Comparison of ENCODE assay signal across 11 mouse cellular contexts in genomic region chr17:25067442-25067851, GRCm38 (mm10). TPM values are rescaled to one million over a fixed set of nuclear protein-coding genes. Genes with fewer than 3 reads are reported as not detected.
DNase-seq lines count a peak whose midpoint lies in the region; ATAC-seq and TF ChIP-seq lines count a peak whose summit lies in the region.
"Had no signal": no experiment of that assay in that cellular context is flagged by ENCODE, and none has a peak within 500 bp of the region (broad histone marks: within the 10 kb centered on the region; RNA-seq: fewer than 3 reads in every experiment).

No protein-coding gene starts in this region.

- peak; percentile 76 to 90 for DNase-seq in heart, adult 18-20 months
- DNase-seq in kidney, adult 2 months: peak; percentile 91
- peak; percentile 68 for DNase-seq in lung, postnatal 0 days (ENCODE audit: low spot score)
- DNase-seq in ovary, postnatal 36 days (ENCODE audit: low spot score): no peak
- DNase-seq in cerebellum, postnatal 4 days (ENCODE audit: low spot score in 2 of 2): no peak
- DNase-seq in spleen, adult 18-20 months: no peak
- DNase-seq: cerebellum, postnatal 36 days; right cerebral cortex, postnatal 4 days had no signal

- TF ChIP-seq CTCF in kidney, adult 2 months (conservative IDR thresholded peaks at IDR 0.05; ENCODE audit: insufficient read depth, insufficient read length, low read depth, low read length): no peak
- no peak for TF ChIP-seq CTCF in lung, postnatal 0 days (IDR thresholded peaks at IDR 0.05)

- H3K4me2 ChIP-seq in hindbrain, embryonic 13.5 days: no peak overlapping the region
- H3K4me2 ChIP-seq in hindbrain, embryonic 16.5 days (ENCODE audit: low read length): no peak overlapping the region
- H3K4me2 ChIP-seq in lung, postnatal 0 days (replicated peaks; ENCODE audit: low read depth, low read length): no peak overlapping the region

- peak; percentile 96 for TF ChIP-seq EP300 in lung, postnatal 0 days (IDR thresholded peaks at IDR 0.05)

- no peaks in the 10 kb centered on the region for H3K27me3 ChIP-seq in hindbrain, embryonic 13.5 days
- no peaks in the 10 kb centered on the region for H3K27me3 ChIP-seq in hindbrain, embryonic 16.5 days (replicated peaks; ENCODE audit: control insufficient read depth, insufficient read depth, low read length)
- no peaks in the 10 kb centered on the region for H3K27me3 ChIP-seq in kidney, adult 2 months (replicated peaks; ENCODE audit: control insufficient read depth, insufficient read depth, low read length)
- H3K27me3 ChIP-seq in lung, postnatal 0 days (replicated peaks; ENCODE audit: insufficient read depth, low read length): no peaks in the 10 kb centered on the region

- no peak for TF ChIP-seq POLR2A in kidney, adult 2 months (IDR thresholded peaks at IDR 0.05; ENCODE audit: low read depth, low read length)

- no peak overlapping the region for H3K9ac ChIP-seq in hindbrain, embryonic 13.5 days
- no peak overlapping the region for H3K9ac ChIP-seq in hindbrain, embryonic 16.5 days (ENCODE audit: low read depth, low read length)
- no peak overlapping the region for H3K9ac ChIP-seq in lung, postnatal 0 days (replicated peaks; ENCODE audit: low read depth)

- 0 out of 2 replicates have a peak overlapping the region, but pooled peaks have one; percentile 58 for H3K27ac ChIP-seq in hindbrain, embryonic 13.5 days
- H3K27ac ChIP-seq in hindbrain, embryonic 16.5 days (ENCODE audit: low read depth, low read length): no peak overlapping the region
- peak overlapping the region; percentile 79 for H3K27ac ChIP-seq in kidney, adult 2 months (ENCODE audit: insufficient read depth, low read depth, low read length)
- H3K27ac ChIP-seq in lung, postnatal 0 days (ENCODE audit: low read length): peak overlapping the region; percentile 72

- no peaks in the 10 kb centered on the region for H3K9me3 ChIP-seq in hindbrain, embryonic 13.5 days
- H3K9me3 ChIP-seq in hindbrain, embryonic 16.5 days (ENCODE audit: control insufficient read depth, low read length): no peaks in the 10 kb centered on the region
- no peaks in the 10 kb centered on the region for H3K9me3 ChIP-seq in lung, postnatal 0 days (ENCODE audit: low read length)

- no peak for ATAC-seq in hindbrain, embryonic 13.5 days (ENCODE audit: low FRiP score)
- ATAC-seq in hindbrain, embryonic 16.5 days: no peak
- peak; percentile 81 for ATAC-seq in lung, postnatal 0 days

- 0 out of 2 replicates have a peak, but pooled peaks cover 3% of the 10 kb centered on the region for H3K4me1 ChIP-seq in hindbrain, embryonic 13.5 days (replicated peaks)
- H3K4me1 ChIP-seq in hindbrain, embryonic 16.5 days (ENCODE audit: control insufficient read depth, insufficient read depth, low read depth, low read length): no peaks in the 10 kb centered on the region
- peaks cover 5% of the 10 kb centered on the region; the same call in 1 of the 2 replicates for H3K4me1 ChIP-seq in kidney, adult 2 months (ENCODE audit: control insufficient read depth, insufficient read depth, low read length)
- H3K4me1 ChIP-seq in lung, postnatal 0 days (ENCODE audit: insufficient read depth, low read depth, low read length): peaks cover 15% of the 10 kb centered on the region; the same call in 1 of the 2 replicates

- peaks cover 33% of the 10 kb centered on the region for H3K36me3 ChIP-seq in hindbrain, embryonic 13.5 days
- H3K36me3 ChIP-seq in hindbrain, embryonic 16.5 days (ENCODE audit: control insufficient read depth, insufficient read depth, low read length): no peaks in the 10 kb centered on the region
- H3K36me3 ChIP-seq in kidney, adult 2 months (ENCODE audit: control insufficient read depth, insufficient read depth, low read length): no peaks in the 10 kb centered on the region
- peaks cover 23% of the 10 kb centered on the region; the same call in 1 of the 2 replicates for H3K36me3 ChIP-seq in lung, postnatal 0 days (ENCODE audit: insufficient read depth, low read length)

- WGBS in hindbrain, embryonic 13.5 days: 82% methylated on average over 8 of the region's 8 CpGs
- WGBS in hindbrain, embryonic 16.5 days: 81% methylated on average over 8 of the region's 8 CpGs
- WGBS in kidney, adult 2 months: 67% methylated on average over 8 of the region's 8 CpGs
- 50% methylated on average over 8 of the region's 8 CpGs for WGBS in lung, postnatal 0 days

- no peak overlapping the region for H3K4me3 ChIP-seq in hindbrain, embryonic 13.5 days
- no peak overlapping the region for H3K4me3 ChIP-seq in hindbrain, embryonic 16.5 days (ENCODE audit: low read length)
- no peak overlapping the region for H3K4me3 ChIP-seq in kidney, adult 2 months (ENCODE audit: insufficient read depth, low read depth, low read length)
- no peak overlapping the region for H3K4me3 ChIP-seq in lung, postnatal 0 days (ENCODE audit: low read depth, low read length)
- H3K4me3 ChIP-seq: myocyte had no signal

RNA-seq across cellular contexts. Expression of gene Tmem204, which starts 15.9 kb away (rescaled TPM):
- 10.8 and 11.5 TPM in 2 replicates for polyA plus RNA-seq in hindbrain, embryonic 13.5 days (2015; fragmentation: Nextera tagmentation; extraction: Ambion mirVana)
- 13.8 and 14.1 TPM in 2 replicates for polyA plus RNA-seq in hindbrain, embryonic 16.5 days (2015; fragmentation: Nextera tagmentation; extraction: Ambion mirVana)
- 10 to 100 TPM; 41.5 to 48.0 TPM for total RNA-seq in heart, adult 18-20 months (2021)
- 93.4 and 100 TPM in 2 replicates for polyA plus RNA-seq in kidney, adult 2 months (2012; rRNA removed)
- 186 and 218 TPM in 2 replicates for polyA plus RNA-seq in lung, postnatal 0 days (2015; fragmentation: Nextera tagmentation; extraction: Ambion mirVana)

RNA-seq across cellular contexts. Expression of gene Telo2, which starts 48.3 kb away (rescaled TPM):
- 41.9 and 45.5 TPM in 2 replicates for polyA plus RNA-seq in hindbrain, embryonic 13.5 days (2015; fragmentation: Nextera tagmentation; extraction: Ambion mirVana)
- polyA plus RNA-seq in hindbrain, embryonic 16.5 days (2015; fragmentation: Nextera tagmentation; extraction: Ambion mirVana): 54.6 and 60.8 TPM in 2 replicates
- total RNA-seq in heart, adult 18-20 months (2021): 10 to 100 TPM; 11.1 to 14.5 TPM
- 11.6 and 13.3 TPM in 2 replicates for polyA plus RNA-seq in kidney, adult 2 months (2012; rRNA removed)
- 13.7 and 13.9 TPM in 2 replicates for polyA plus RNA-seq in lung, postnatal 0 days (2015; fragmentation: Nextera tagmentation; extraction: Ambion mirVana)

RNA-seq across cellular contexts. Expression of gene Ift140, which starts 51.6 kb away (rescaled TPM):
- polyA plus RNA-seq in hindbrain, embryonic 13.5 days (2015; fragmentation: Nextera tagmentation; extraction: Ambion mirVana): 18.3 and 18.8 TPM in 2 replicates
- 17.1 and 20.8 TPM in 2 replicates for polyA plus RNA-seq in hindbrain, embryonic 16.5 days (2015; fragmentation: Nextera tagmentation; extraction: Ambion mirVana)
- 1 to 10 TPM; 3.5 to 5.5 TPM for total RNA-seq in heart, adult 18-20 months (2021)
- polyA plus RNA-seq in kidney, adult 2 months (2012; rRNA removed): 10.1 and 10.6 TPM in 2 replicates
- 6.8 and 7.9 TPM in 2 replicates for polyA plus RNA-seq in lung, postnatal 0 days (2015; fragmentation: Nextera tagmentation; extraction: Ambion mirVana)

RNA-seq across cellular contexts. Expression of gene Cramp1l, which starts 51.9 kb away (rescaled TPM):
- 6.3 and 7.1 TPM in 2 replicates for polyA plus RNA-seq in hindbrain, embryonic 13.5 days (2015; fragmentation: Nextera tagmentation; extraction: Ambion mirVana)
- 4.0 and 5.5 TPM in 2 replicates for polyA plus RNA-seq in hindbrain, embryonic 16.5 days (2015; fragmentation: Nextera tagmentation; extraction: Ambion mirVana)
- total RNA-seq in heart, adult 18-20 months (2021): 10 to 100 TPM in 1 of 2 experiments, 1 to 10 TPM in 1; 9.5 to 10.7 TPM
- polyA plus RNA-seq in kidney, adult 2 months (2012; rRNA removed): 11.9 and 13.3 TPM in 2 replicates
- polyA plus RNA-seq in lung, postnatal 0 days (2015; fragmentation: Nextera tagmentation; extraction: Ambion mirVana): 3.3 TPM in 2 replicates

RNA-seq across cellular contexts. Expression of gene Ptx4, which starts 53.1 kb away (rescaled TPM):
- polyA plus RNA-seq in hindbrain, embryonic 13.5 days (2015; fragmentation: Nextera tagmentation; extraction: Ambion mirVana): not detected in 2 replicates
- polyA plus RNA-seq in hindbrain, embryonic 16.5 days (2015; fragmentation: Nextera tagmentation; extraction: Ambion mirVana): 0.49 TPM in 1 of 2 replicates, not detected in the other
- total RNA-seq in heart, adult 18-20 months (2021): 1 to 10 TPM; 2.5 to 3.0 TPM
- polyA plus RNA-seq in kidney, adult 2 months (2012; rRNA removed): not detected in 2 replicates
- 0.25 and 0.32 TPM in 2 replicates for polyA plus RNA-seq in lung, postnatal 0 days (2015; fragmentation: Nextera tagmentation; extraction: Ambion mirVana)
- polyA plus RNA-seq: myocyte had no signal

Comparison
In these comparisons a context has a peak if more than half of its experiments do, and no peak if none do; other contexts are left out.
1. DNase-seq: peak in heart, adult 18-20 months (2 of 2), kidney, adult 2 months (single experiment) and lung, postnatal 0 days (single experiment); none in ovary, postnatal 36 days (single experiment), cerebellum, postnatal 4 days (0 of 2) and spleen, adult 18-20 months (0 of 2).